Mouse (Mus musculus) thymus, postnatal 36 days (tissue): ENCODE results near the gene Olfr3.

ENCODE experiments used
- DNase-seq, 2 experiments: peaks; one replicate each; pipeline ENCODE4 v3.0.0; 2022; ENCODE audit warnings: mixed read lengths in 2 of 2

The Olfr3 gene

DNA sequence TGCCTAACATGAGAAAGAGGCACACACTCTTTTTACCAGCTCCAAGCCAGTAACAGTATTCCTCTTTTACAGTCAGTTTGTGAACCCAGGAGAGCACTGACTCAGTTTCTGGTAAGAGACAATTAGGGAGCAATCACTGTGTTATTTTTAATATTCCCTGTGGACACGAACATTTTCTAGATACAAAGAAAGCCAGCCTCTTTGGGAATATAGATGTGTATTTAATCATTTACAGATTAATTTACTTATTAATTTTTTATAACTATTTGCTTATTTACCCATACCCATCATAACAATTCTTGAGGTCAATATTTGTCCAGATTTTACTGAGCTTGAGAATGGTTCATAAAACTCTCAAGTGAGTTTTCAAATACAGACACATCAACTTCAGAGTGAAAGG lies at the start of gene Olfr3:
Gene Olfr3, minus strand, starts transcription at position 101 of the 400 bp plus-strand sequence.
- DNase-seq: no peak

- no peak for DNase-seq
Measured at GRCm38 (mm10) chr2:36862560-36862959, 45.7 kb upstream of the Olfr3 start, which contains the start of gene Olfr351. Gene Olfr351, minus strand, starts transcription at chr2:36862660.

GRCm38 (mm10) chr2:36846010-36846409 lies 29.2 kb upstream of the Olfr3 start, which contains the start of gene Olfr350:
Gene Olfr350, plus strand, starts transcription at chr2:36846310.
- no peak for DNase-seq

DNA sequence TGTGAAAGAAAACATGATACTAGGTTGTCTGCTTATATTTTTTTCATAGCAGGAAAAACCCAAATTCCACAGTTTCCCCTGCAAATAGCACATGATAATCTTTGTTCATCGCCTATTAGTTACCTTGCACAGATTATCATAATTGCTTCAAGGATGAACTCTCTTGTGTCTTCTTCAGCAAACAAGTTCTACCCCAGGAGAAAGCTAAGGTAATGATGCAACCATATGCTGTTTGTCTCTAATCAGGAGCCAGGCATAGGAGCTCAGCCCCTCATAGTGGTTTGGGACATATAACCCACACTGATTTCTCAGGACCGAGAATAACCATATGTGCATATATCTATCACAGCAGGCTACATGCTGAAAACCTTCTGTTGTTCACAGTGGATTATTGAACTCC lies 26.6 kb downstream of the Olfr3 start, which contains the start of gene Olfr50:
Gene Olfr50, plus strand, starts transcription at position 301 of the 400 bp plus-strand sequence.
- no peak for DNase-seq

DNA sequence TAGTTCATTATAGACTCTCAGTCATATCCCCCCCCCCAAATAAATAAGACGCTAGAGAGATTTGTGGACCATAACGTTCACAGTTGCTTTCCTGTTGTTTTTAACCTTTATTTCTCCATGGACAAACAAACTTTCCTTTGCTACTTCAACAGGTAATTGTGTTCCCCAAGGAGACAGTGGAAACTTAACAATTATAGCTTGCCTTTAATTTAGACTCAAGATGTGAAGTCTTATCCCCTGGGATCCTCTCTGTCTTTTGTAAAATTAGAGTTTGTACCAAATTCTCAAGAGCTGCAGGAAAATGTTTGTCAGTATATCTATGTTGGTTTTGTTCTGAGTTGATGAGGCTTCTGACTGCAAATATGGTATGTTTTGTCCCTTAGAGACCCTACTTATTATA lies 32.9 kb downstream of the Olfr3 start, which contains the start of gene Olfr348:
Gene Olfr348, plus strand, starts transcription at position 301 of the 400 bp plus-strand sequence.
- DNase-seq: no peak
